Mouse (Mus musculus) heart, postnatal 10 days (tissue): ENCODE measurements around the gene Eps8. TPM values are rescaled to one million over a fixed set of nuclear protein-coding genes. Genes with fewer than 3 reads are reported as not detected.

ENCODE experiments used
- DNase-seq, 2 experiments: peaks; one replicate each; pipeline ENCODE4 v3.0.0; 2021
- intact Hi-C: fragments of 180-260 bp; cut with DNase I; formaldehyde crosslinking; loops from one replicate; pipeline ENCODE4 v1.15.1; 2025
- total RNA-seq, 2 experiments: library from RNA; stranded (reverse); gene quantifications; 2 replicates each; pipeline ENCODE4 v1.2.3; 2021

The Eps8 gene
- total RNA-seq, 2 experiments from 2014 or later = 20.4 to 25.2 TPM

- no peak for DNase-seq
- intact Hi-C loops = no loop called here
Observed at GRCm38 (mm10) chr6:137667665-137668064, 13.0 kb upstream of the Eps8 start.

DNA sequence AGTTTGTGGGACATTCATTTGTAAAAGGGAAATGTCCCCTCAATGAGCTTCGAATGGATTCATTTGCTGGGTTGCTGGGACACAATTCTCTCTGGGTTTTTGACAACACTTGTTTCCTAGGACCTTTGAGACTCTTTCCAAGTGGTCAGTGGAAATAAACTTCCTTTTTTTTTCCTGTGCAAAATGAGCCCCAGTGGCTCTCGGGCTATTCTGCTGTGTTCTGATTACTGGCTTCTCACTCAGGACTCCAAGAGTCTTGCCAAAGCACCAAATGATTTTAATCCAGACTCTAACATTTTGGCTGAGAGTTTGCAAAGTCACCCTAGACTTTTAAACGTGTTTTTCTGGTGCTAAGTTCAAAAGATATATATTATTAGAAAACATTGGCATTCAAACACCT lies 10.3 kb upstream of the Eps8 start:
- DNase-seq = peak in 1 of 2 experiments; percentile 17
- intact Hi-C loops = no loop called here

GRCm38 (mm10) chr6:137661583-137662365 lies 7.1 kb upstream of the Eps8 start:
- DNase-seq = no peak
- intact Hi-C loops = no loop called here

DNA sequence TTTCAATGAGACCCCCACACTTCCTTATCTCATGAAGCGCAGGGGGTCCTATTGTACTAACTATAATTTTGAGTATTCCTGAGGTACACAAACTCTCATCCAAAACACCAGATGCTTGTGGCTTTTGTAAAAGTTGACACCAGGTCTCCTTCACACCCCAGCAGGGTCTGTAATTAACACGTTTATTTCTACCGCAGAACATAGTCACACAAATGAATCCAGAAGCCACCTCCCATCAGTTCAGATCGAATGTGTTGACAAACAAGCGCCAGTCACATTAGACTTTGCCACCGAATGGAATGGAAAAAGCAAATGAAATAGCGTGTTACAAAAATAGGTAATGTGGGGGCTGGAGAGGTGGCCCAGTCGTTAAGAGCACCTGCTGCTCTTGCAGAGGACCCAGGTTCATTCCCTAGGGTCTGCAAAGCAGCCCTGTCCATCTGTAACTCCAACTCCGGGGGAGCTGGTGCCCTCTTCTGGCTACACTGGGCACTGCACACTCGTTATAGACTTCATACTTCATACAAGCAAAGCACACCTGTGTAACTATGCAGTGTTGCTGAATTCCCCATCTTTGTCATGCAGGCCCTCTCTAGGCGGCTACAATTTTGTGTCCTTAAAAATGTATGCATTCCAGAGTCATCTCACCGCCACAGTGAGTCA lies 3.9 kb upstream of the Eps8 start:
- intact Hi-C loops = no loop called here
- no peak for DNase-seq

DNA sequence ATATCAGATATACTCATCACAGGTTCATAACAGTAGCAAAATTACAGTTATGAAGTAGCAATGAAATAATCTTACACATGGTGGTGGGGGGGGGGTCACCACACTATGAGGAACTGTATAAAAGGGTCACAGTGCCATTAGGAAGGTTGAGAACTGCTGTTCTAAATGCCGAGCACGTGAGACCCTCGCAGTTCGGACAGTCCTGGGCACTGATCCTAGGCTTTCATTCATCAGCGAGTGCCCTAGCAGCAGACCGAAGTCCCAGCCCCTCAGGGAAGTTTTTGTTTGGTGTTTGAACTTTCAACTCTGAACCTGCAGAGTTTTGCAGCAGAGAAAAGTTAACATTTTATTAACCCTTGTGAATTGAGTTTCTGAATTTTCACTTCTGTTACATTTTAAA lies 2.5 kb upstream of the Eps8 start:
- DNase-seq = no peak
- intact Hi-C loops = no loop called here

GRCm38 (mm10) chr6:137649528-137649927 lies 5.1 kb downstream of the Eps8 start:
- DNase-seq = no peak
- intact Hi-C loops = loop anchor here (1.0 to 5.0 kb wide), 4 partner anchors 75 to 193 kb away; no protein-coding TSS in a partner anchor

GRCm38 (mm10) chr6:137649068-137649480 lies 5.6 kb downstream of the Eps8 start:
- intact Hi-C loops = loop anchor here (1.0 to 5.0 kb wide), 4 partner anchors 75 to 192 kb away; no protein-coding TSS in a partner anchor
- DNase-seq = peak; percentile 90 to 91

DNA sequence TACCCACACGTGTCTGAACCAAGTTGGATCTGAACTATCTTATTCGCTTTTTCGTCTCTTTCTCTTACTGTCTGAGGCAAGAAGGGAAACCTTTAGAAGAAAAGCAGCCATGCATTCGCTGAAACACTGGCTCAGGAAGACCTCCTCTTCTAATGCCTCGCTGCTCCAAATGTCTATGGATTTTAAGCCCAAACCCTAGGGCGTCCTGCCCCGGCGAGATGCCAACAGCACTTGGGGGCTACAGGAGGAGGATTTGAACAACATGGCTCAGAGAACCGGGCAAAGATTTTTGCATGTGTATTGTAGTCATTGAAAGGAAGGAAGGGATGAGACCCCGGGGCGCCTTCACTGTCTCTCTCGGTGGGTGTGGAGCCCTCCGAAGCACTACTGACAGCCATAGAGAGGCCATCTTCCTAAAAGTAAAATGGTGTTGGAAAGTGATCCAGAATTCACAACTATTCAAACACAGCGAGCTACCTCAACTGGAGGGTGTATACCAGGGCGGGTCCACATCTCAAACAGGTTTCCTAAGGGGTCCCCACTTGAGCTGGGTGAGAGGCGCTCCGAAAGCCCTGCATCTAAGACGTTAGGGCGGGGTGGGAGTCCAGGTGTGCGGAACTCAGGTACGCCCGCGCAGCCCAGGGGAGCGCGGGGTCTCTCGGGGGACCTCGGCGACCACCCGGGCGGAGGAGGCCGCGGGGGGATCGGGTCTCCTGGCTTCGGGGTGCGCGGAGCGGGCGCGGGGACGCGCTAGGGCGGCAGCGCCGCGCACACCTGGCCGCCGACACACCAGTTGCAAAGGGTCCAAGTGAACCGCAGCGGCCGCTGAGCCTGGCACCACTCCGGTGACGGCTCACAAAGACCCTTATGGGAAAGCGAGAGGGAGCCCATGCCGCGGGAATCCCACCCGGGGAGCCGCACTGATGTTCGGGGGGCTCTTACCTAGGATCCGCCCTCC lies 6.3 kb downstream of the Eps8 start:
- peak; percentile 38 to 58 for DNase-seq
- intact Hi-C loops = loop anchor here (1.0 to 5.0 kb wide), 4 partner anchors 76 to 192 kb away; no protein-coding TSS in a partner anchor

- peak in 1 of 2 experiments; percentile 34 for DNase-seq
- intact Hi-C loops = loop anchor here (2.0 to 5.0 kb wide), 3 partner anchors 90 to 191 kb away; no protein-coding TSS in a partner anchor
Observed at GRCm38 (mm10) chr6:137647646-137648045, 7.0 kb downstream of the Eps8 start.

DNA sequence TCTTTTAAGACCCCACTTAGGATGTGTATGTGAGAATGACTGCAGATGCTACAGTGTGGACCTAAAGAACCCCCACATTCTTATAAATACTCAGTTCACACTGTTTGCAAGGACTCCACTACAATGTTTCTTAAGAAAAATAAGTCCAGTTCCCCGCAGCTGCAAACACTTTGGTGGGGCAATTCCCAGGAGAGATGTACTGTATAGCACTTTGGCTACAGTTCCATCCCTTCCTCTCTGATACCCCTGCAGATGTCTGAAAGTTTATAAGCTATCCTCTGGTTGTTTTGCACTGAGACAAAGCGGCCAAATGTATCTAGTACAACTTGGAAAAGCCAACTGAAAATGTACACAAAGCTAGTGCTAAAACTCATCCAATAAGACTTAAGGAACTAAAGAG lies 8.0 kb downstream of the Eps8 start:
- DNase-seq = peak; percentile 23 to 36
- intact Hi-C loops = loop anchor here (5.0 kb wide), 1 partner anchor 89 kb away; no protein-coding TSS in a partner anchor

- intact Hi-C loops = loop anchor here (5.0 kb wide), 1 partner anchor 88 kb away; no protein-coding TSS in a partner anchor
- DNase-seq = no peak
Observed at GRCm38 (mm10) chr6:137644893-137645292, 9.8 kb downstream of the Eps8 start.

DNA sequence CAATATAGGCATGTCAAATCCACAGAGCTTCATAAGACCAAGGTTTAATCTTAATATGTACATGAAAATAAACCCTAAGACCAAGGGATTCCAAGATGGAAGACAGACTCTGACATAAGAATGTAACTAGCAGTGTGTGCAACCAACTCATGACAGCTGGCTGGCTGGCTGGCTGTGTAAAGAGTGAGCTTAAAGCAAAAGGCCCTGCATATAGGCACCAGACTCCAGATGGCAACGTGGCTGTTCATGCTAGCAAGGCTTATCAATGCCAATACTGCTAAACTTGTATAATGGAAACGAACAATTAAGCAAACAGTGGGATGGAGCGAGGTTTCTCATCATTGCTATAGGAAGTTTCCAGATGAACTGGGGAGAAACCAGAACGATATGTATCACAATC lies 10.9 kb downstream of the Eps8 start:
- DNase-seq = no peak
- intact Hi-C loops = no loop called here

- intact Hi-C loops = no loop called here
- DNase-seq = no peak
Observed at GRCm38 (mm10) chr6:137641642-137642041, 13.0 kb downstream of the Eps8 start.

- no peak for DNase-seq
- intact Hi-C loops = no loop called here
Observed at GRCm38 (mm10) chr6:137638834-137639567, 15.7 kb downstream of the Eps8 start.

- intact Hi-C loops = no loop called here
- DNase-seq = no peak
Observed at GRCm38 (mm10) chr6:137637443-137637842, 17.2 kb downstream of the Eps8 start.

DNA sequence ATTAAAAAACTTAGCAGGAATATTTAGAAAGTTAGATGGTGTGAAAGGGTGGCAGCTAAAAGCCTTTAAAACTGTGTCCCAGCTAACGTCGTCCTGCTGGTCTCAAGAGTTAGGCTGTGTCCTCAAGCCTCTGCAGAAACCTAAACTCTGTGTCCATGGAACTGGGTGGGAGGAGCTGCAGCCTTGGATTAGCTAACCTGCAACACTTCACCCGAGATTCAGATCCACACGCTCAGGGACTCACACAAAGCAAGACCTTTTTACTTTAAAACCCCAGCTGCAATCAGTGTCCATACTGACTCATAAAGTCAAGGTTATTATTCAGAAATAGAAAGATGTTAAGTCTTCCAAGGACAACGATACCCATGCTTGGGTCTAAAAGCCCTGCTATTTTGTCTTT lies 18.5 kb downstream of the Eps8 start:
- intact Hi-C loops = no loop called here
- no peak for DNase-seq

DNA sequence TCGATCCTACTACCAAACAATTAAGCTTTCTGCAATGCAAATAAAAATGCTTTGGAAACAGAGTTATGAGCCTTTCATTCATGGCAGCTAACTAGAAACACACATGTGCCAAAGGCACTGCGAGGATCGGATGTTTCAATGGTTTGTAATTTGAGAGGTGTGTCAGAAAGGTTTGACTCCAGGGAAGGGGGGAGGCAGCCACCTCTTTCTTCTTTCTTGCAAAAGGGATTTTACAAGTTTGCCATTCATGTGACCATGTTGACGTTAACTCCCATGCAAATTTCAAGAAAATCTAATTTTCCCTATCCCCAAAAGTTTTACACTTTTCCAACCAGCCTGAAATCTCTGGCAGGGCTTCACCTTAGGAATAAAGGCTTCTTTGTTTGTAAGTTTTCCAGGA lies 21.1 kb downstream of the Eps8 start:
- DNase-seq = no peak
- intact Hi-C loops = no loop called here

DNA sequence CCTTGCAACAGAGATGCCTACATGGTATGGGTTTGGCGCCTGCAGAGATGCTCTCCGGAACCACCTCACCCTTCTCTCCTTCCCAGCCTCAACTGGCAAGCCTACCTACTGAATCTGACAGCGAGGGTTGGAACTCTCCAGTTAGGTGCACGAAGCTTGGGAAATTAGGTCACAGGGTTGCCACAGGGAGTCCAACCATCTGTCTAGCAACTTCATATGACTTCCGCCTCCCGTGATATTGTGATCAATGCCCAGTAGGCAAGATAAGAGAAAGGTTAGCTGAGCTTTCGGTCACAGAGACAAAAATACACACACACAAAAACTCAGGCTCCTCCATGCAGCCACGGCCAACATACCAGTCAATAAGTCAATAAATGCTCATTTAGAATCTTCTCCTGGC lies 21.6 kb downstream of the Eps8 start:
- no peak for DNase-seq
- intact Hi-C loops = no loop called here

- intact Hi-C loops = no loop called here
- DNase-seq = no peak
Observed at GRCm38 (mm10) chr6:137630387-137630786, 24.3 kb downstream of the Eps8 start.
